Mouse (Mus musculus) cerebellum, adult 2 months (tissue): ENCODE measurements around the gene Tbx21. TPM values are rescaled to one million over a fixed set of nuclear protein-coding genes. Genes with fewer than 3 reads are reported as not detected.

Source experiments
- DNase-seq, 2 experiments: peaks; one replicate each; pipeline ENCODE4 v3.0.0; 2021
- H3K27ac ChIP-seq: fragments of 200-500 bp; 2 replicates; pipeline ENCODE4 v1.5.1; 2012; ENCODE audit warnings: low read length, control low read depth, inconsistent platforms; ENCODE audit not compliant: insufficient read depth
- H3K27me3 ChIP-seq: fragments of 200-500 bp; 2 replicates; pipeline ENCODE4 v1.6.1; 2012; ENCODE audit warnings: inconsistent platforms, mild to moderate bottlenecking, low read length, moderate library complexity; ENCODE audit not compliant: control insufficient read depth, insufficient read depth
- H3K4me1 ChIP-seq: fragments of 200-500 bp; 2 replicates; pipeline ENCODE4 v1.6.1; 2011; ENCODE audit warnings: low read length; ENCODE audit not compliant: control insufficient read depth, insufficient read depth
- H3K4me3 ChIP-seq: fragments of 200-500 bp; replicated peaks from 2 replicates; pipeline ENCODE3; 2011; ENCODE audit warnings: mild to moderate bottlenecking, low read depth, low read length, control low read depth; ENCODE audit not compliant: insufficient read depth
- CTCF ChIP-seq: fragments of 200-500 bp; IDR thresholded peaks from 2 replicates; pipeline ENCODE4 v1.5.1; 2011; ENCODE audit warnings: low read depth, mild to moderate bottlenecking, control low read depth, low read length, moderate library complexity, borderline replicate concordance; ENCODE audit not compliant: insufficient read depth
- POLR2A ChIP-seq: fragments of 200-500 bp; IDR thresholded peaks from 2 replicates; pipeline ENCODE4 v1.6.1; 2011; ENCODE audit warnings: low read length, control low read depth, borderline replicate concordance; ENCODE audit not compliant: insufficient read depth
- WGBS: fragments of 180-500 bp; shearing (Covaris S2); methylation state at CpG from one replicate; pipeline ENCODE4 v1.1.7; 2018; 5-methylcytosine and 5-hydroxymethylcytosine counted together
- polyA plus RNA-seq: library from polyadenylated mRNA; depleted of rRNA; stranded (reverse); fragments of >200 nt; gene quantifications from 2 replicates; pipeline ENCODE4 v1.2.3, GENCODE M21; 2012; rRNA removed

The Tbx21 gene
- polyA plus RNA-seq, result 0.03 TPM in 2 replicates

DNA sequence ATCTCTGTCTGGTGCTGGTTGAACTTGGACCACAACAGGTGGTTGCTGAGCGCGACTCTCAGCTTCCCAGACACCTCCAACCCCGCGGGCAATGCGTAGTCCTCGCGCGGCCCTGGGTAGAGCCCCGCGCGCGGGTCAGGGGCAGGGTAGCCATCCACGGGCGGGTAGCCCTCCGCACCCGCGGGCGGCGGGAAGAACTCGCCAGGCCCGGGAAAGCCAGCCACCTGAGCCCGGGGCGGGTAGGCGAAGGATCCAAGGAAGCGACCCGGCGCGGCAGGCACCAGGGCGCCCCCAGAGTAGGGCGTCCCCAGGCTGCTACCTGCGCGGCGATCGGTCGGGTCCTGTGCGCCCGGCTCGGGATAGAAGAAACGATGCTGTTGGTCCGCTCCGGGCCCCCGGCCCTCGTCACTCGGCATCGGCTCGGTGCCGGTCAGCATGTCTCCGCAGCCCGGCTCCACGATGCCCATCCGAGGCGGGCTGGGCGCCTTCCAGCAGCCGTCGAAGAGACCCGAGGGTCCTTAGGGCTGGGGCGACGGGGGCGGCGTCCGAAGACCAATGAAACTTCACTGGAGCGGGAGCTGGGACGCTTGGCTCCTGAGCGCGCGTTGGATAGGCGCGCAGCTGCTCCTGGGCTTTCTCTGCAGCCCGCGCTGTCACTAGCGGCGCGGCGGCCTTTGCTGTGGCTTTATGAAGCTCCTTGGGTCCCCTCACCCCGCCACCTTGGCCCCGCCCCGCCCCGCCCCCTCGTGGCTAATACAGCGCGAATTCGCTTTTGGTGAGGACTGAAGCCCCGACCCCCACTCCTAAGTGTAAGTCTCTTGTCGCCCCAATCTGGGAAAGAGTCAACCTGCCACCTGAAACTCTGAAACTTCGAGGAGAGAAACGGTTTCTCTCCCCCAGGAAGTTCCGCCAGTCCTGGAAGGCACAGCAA is at the start of gene Tbx21:
Gene Tbx21 (minus strand): TSS at position 661 of the 931 bp plus-strand sequence.
- WGBS, result 1% methylated on average over 87 of the region's 87 CpGs
- DNase-seq, result no peak
- no peaks in the 10 kb centered on the region for H3K4me1 ChIP-seq
- no peak within 1 kb of the TSS for H3K27ac ChIP-seq
- H3K4me3 ChIP-seq, result no peak within 1 kb of the TSS
- TF ChIP-seq CTCF, result no peak
- TF ChIP-seq POLR2A, result no peak
- peaks cover 2% of the 10 kb centered on the region; the same call in 1 of the 2 replicates for H3K27me3 ChIP-seq

DNA sequence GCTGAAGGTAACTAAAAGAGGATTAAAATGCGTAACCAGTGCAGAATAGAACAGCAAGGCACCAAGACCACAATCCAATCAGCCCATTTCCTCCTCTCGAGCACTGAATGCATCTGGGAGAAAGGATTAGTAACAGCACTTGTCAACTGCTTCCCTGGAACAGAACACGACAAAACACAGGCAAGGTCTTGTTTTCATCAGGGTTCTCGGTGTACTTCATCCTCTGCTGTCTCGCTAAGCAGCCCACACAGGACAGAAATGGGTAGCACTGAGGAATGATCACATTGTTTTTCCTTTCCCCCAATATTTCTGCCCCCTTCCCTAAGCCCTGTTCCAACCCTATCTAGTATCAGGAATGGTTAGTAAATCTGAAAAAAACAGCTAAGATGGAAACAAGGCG is 45.2 kb upstream of the Tbx21 start:
- no peak for DNase-seq
- Histone ChIP-seq H3K4me3 (no peak overlapping the region), H3K27me3 (no peaks in the 10 kb centered on the region), H3K4me1 (no peaks in the 10 kb centered on the region), H3K27ac (no peak overlapping the region)
- 66% methylated on average over 6 of the region's 6 CpGs for WGBS
- TF ChIP-seq POLR2A, result no peak
- no peak for TF ChIP-seq CTCF

DNA sequence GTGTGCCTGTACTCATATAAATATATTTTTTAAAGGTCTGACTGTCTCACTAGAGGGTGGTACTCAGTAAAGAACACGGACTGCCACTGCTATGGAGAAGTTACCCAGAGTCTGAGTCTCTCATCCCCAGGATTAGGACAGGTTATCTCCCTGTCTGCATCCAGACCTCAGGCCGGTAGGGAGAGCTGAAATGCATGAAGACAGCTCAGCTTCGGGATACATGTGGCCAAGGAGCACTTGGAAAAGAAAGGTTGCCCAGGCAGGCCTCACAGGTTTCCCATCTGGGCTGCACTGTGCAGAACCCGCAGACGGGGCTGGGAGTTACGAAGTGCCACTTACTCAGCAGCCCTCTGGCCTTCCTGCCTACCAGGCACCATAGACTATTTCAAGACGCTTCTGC is 41.9 kb upstream of the Tbx21 start:
- Histone ChIP-seq H3K4me1 (peaks cover 9% of the 10 kb centered on the region), H3K4me3 (no peak overlapping the region), H3K27ac (no peak overlapping the region), H3K27me3 (no peaks in the 10 kb centered on the region)
- DNase-seq, result no peak
- WGBS, result 63% methylated on average over 7 of the region's 7 CpGs
- TF ChIP-seq POLR2A (no peak), CTCF (no peak)

- Histone ChIP-seq H3K4me3 (peak overlapping the region; percentile 21), H3K27ac (peak overlapping the region; percentile 9; the same call in 1 of the 2 replicates), H3K27me3 (no peaks in the 10 kb centered on the region), H3K4me1 (peaks cover 19% of the 10 kb centered on the region)
- no peak for TF ChIP-seq POLR2A
- TF ChIP-seq CTCF, result 0 out of 2 replicates have a peak, but pooled peaks have one; percentile 14
- 21% methylated on average over 10 of the region's 10 CpGs for WGBS
- DNase-seq, result peak; percentile 45 to 51
Measured at GRCm38 (mm10) chr11:97152662-97153287, 37.6 kb upstream of the Tbx21 start.

DNA sequence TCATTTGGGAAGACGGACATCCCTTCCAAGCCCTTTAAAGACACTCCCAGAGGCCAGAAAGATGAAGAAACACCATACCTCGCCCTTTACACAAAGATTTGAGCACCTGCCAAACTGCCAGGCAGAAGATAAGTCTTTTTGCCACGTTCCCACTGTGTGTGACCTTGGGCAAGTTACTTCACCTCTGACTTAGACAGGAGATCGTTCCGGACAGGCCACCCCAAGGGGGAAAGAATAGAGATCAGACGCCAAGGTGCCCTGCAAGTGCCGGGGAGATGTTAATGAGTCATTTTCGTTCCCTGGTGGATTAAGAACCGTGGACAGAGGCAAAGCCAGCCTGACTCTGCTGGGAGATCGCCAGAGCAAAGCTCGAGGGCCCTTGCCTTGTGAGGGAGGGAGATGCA is 36.9 kb upstream of the Tbx21 start:
- under 1% methylated on average over 11 of the region's 11 CpGs for WGBS
- peaks cover 19% of the 10 kb centered on the region for H3K4me1 ChIP-seq
- peak; percentile 63 to 64 for DNase-seq
- no peaks in the 10 kb centered on the region for H3K27me3 ChIP-seq
- H3K27ac ChIP-seq, result peak overlapping the region; percentile 9
- no peak for TF ChIP-seq POLR2A
- TF ChIP-seq CTCF, result no peak
- H3K4me3 ChIP-seq, result peak overlapping the region; percentile 65

- TF ChIP-seq CTCF (no peak), POLR2A (no peak)
- under 1% methylated on average over 24 of the region's 64 CpGs for WGBS
- Histone ChIP-seq H3K4me3 (peak within 1 kb of the TSS; percentile 65), H3K4me1 (peaks cover 19% of the 10 kb centered on the region), H3K27ac (peak within 1 kb of the TSS; percentile 74), H3K27me3 (no peaks in the 10 kb centered on the region)
- DNase-seq, result peak; percentile 69 to 80
Measured at GRCm38 (mm10) chr11:97151343-97151801, 36.2 kb upstream of the Tbx21 start, which contains the start of gene Tbkbp1. TSS of gene Tbkbp1 (minus strand) at chr11:97151495.

DNA sequence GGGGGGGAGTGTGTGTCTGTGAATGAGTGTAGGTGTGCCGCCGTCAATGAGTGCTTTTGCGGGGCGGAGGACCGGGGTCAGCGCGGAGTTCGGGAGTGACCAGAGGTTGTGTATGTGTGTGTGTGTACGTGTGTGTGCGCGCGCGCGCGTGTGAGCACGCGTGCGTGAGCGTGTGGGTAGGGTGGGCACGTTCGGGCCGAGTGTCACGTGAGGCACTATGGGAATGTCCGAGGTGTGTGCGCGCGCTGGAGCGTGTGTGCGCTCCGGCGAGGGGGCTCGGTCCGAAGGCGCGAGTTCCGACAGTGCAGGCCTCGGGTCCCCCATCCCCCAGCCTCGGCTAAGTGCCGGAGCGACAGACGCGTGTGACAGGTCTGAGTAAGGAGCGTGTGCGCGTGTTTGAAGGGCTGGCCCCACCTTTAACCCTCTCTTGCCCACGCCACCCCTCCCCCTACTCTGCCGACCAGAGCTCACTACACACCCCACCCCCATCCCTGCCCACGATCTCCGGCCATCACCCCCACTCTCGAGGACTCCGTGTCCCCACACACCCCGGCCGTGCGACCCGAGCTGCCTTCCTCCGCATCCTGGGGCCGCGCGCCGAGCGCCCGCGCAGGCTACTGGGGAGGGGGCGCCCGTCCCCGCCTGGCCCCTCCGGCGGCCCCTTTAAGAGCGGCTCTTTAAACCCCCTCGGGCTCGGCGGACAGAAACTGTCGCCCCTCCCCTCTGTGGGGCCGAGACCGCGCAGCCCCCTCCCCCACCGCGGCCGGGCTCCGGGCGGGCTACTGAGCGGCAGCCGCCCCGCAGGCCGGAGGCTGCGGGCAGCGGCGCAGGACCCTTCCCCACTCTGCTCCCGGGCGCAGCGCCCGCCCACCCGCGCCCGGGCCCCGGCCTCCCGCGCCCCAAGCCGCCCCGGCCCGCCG is 35.5 kb upstream of the Tbx21 start:
- Histone ChIP-seq H3K4me1 (peaks cover 19% of the 10 kb centered on the region), H3K4me3 (peak overlapping the region; percentile 65), H3K27me3 (no peaks in the 10 kb centered on the region), H3K27ac (peak overlapping the region; percentile 48)
- under 1% methylated on average over 84 of the region's 102 CpGs for WGBS
- TF ChIP-seq POLR2A, result no peak; the same call in 1 of the 2 replicates
- TF ChIP-seq CTCF, result no peak
- DNase-seq, result peak; percentile 85 to 87
